Mouse (Mus musculus) megakaryocyte, adult 5-6 weeks (primary cell): ENCODE results near the gene Kirrel3. TPM values are rescaled to one million over a fixed set of nuclear protein-coding genes. Genes with fewer than 3 reads are reported as not detected.

Experiments used
- ATAC-seq: 2 replicates; pipeline ENCODE4 v1.8.0; 2016; ENCODE audit warnings: mild to moderate bottlenecking, inconsistent platforms; ENCODE audit not compliant: poor library complexity, severe bottlenecking
- total RNA-seq, 2 experiments: library from RNA; stranded (forward) in 1 of 2; stranded (reverse) in 1 of 2; fragments of 153-499, 151-499 nt in 1 of 2; fragments of 221-1000, 200-1000 nt in 1 of 2; gene quantifications; 2 replicates each; pipeline versions ENCODE4 v1.2.3 to v1.2.4; 2015 to 2017

Gene Kirrel3
- total RNA-seq, 2 experiments from 2014 or later: not detected

DNA sequence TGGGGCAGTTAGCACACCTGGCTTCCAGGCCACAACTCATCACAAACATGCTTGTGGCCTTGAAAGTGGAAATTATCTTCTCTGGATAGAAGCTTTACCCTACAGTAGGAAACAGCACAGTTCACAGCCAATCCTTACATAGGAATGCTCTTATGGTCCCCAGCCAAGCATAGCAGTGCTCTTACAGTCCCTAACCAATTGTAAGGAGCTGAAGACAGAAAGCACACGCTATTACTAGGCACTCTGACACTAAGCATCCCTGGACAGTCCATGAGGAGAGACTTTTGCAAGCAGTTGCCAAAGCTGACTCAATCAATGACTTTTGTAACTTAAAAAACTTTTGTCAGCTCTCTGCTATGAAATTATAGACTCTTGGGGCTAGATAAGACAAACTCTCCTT lies 181.5 kb downstream of the Kirrel3 start:
- ATAC-seq: no peak

DNA sequence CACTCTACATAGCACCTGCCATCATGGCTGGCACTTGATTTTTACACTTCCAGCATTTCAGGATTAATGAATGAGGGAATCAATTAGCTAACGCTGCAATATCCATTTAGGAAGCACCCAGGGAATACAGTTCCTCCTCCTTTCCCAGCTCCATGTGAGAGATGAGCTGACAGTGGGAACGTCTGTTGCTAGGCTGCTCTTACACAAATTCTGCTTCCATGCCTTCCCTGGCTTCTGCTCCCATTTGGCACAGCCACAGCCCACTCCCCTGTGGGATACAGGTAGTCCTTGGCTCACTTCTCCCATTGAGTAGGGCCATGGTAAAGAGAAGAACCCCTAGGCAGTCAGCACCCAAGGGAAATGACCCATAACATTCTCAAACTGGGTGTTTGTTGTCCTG lies 185.2 kb downstream of the Kirrel3 start:
- no peak for ATAC-seq

DNA sequence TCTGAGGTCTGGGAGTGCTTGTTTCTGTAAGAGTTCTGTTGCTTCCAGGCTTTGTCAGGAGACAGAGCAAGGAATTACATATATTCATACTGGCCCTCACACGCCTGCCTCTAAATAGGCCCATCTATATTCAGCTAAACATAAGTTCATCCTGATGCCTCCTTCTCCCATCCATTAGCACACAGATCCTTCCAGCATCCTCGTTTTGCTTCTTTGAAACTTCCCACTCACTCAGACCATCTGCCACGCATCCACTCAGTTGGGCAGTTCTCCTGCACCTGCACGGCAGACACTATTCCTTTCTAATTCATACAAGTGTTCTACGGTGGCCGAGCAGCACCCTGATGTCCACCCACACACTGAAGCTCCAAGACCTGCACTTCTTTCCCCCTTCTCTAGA lies 201.1 kb downstream of the Kirrel3 start:
- ATAC-seq: no peak

DNA sequence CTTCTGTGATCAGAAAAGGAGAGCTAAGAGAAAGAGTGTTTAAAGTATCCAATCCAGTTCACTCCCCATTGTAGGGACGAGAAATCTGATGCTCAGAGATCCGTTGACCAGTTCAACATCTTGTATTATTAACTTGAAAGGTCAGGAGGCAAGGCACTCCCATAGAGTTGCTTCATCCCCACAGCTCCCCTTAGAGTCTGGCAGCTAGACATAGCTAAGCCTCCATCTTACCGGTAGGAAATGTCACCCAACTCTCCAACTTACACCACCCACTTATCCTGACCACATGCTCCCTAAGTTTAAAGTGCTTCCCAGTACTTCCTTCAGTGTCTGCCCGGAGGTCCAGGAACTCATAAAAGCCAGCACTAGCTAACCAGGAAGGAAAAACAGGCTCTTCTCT lies 202.7 kb downstream of the Kirrel3 start:
- no peak for ATAC-seq

DNA sequence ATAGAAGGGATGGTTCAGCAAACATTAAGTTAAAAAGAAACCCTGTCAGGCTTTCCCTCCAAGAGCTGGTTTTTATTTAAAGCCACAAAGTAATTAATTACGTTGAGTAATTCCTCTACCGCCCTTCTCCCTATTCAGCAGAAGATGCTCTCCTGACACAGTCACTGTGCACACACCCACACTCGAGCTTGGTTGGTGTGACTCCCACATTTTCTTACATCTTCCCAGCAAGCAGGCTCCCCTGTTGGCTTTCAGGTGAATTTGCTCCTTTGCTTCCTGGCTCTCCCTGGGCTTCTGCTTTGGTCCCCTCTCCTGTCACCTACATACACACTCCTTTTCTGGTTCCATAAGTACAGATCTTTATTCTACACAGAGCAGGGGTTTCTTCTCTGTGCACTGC lies 203.7 kb downstream of the Kirrel3 start:
- ATAC-seq: no peak

DNA sequence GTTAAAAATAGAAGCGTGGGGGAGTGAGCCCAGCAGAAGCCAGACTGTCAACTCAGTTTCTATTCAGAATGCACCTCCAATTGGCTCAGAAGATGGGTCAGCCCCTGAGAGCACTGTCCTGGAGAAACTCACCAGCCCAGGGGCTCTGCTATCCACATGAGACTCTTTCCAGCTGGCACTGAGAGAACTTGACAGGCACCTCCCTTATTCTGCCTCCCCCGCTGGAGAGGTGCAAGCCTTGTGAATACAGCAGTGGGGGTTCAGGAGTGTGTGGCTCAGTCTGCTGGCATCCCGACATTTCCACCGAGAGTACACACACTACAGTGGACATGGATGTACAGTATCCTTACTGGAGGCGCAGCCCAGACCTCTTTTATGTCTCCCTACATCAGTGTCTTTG lies 210.0 kb downstream of the Kirrel3 start:
- no peak for ATAC-seq

DNA sequence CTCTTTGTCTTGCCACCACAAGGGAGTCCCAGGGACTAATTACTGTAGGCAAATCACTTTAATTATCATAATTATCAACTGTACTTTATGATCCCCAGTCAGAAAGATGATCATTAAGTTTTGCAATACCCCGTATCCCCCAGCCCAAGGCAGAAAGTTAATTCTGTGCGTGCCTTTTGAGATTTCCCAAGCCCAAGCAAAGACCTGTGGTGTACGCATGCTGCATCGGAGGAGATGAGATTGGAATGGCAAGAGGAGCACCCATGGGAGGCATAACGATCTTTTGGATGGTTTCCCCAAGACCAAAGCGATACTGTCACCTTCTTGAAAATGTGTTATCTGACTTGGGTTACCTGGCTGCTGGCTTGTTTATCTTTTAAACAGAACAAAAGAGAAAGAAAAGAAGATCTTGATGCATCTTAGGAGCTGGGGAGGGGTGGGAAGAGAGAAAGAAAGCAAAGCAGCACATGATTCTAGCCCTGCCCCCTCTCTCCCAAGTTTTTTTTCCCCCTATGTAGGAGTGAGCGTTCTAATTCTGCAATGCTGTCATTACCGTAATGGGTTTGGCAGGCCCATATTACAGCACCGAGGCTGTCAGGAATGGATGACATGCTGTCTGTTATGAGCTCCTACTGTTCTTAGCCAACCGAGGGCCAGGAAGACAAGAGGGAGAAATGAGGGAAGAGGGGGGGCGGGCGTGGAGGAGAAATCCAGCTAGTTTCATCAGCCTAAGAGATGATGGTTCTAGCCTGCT lies 218.0 kb downstream of the Kirrel3 start:
- ATAC-seq: no peak

DNA sequence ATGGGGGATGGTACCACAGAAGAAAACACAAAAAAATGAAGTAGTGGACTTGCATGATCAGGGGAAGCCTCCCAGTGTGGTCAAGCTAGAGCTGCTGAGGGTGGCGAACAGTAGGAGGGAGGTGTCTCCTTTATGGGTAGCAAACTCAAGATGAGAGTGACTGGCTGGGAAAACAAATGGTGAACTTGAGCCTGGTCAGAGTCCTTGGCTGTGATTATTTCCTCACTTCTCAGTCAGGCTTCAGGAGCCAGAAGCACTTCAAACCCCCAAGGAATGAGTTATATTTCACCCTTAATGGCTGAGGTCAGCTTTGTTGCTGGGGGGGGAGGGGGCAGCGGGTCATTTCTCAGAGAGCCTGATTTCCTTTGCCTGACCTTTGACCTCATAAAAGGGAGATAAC lies 218.7 kb downstream of the Kirrel3 start:
- ATAC-seq: no peak

DNA sequence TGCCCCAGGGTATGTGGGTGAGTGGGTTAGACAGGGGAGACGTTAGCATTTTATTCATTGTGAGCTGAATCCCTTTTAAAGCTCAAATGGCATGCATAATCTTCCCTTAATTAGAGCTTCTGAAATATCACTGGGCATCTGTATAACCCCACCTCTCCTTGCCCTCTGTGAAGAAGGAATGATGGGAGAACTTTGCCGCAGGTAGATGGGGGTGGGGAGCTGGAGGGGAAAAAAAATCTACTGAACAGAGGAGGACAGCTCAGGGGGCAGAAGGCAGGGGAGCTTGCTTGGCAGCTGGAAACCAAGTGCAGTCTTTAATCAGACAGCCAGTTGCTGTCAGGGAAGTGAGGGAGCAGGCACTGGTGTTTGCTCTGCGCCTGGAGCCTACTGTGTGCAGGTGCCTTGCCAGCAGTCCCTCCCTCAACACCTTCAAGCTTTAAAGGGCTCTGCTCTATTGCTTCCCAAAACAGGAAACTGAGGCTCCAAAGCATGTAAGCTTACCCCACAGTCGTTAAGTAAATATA lies 220.7 kb downstream of the Kirrel3 start:
- ATAC-seq: no peak

DNA sequence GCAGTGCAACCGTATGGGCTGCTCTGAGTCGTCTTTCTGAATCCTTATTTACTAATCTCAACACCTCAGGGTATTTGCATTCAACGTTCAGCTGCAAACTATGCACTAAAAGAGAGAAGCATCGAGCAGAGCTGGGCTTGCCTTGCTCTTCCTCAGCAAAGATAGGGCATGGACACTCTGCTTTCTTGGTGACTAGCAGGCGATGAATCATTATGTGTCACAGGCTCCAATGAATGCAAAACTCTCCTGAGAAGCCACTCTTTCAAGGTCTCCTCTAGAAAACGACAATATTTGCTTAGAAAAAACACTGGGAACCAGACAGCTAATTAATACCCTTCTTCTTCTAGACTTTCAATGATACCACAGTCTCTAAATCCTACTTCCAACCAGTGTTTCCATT lies 223.0 kb downstream of the Kirrel3 start:
- ATAC-seq: no peak

DNA sequence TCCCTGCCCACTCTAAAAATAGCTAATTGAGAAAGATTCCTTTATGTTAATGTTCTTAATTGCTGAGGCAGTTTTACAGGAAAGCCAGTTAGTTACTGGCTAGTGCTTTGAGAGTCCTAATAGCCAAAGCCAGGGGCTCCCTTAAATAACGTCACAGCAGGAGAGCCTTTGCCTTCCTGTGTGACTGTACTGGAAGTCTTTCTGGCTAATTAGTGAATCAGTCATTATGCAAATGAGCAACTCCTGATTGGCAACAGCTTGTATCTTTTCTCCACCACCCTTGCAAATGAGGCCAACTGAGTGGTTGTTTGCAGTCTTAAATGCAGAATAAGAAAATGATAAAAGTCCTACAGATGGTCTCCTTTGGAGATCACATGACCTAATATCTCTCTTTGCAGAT lies 226.3 kb downstream of the Kirrel3 start:
- ATAC-seq: no peak

DNA sequence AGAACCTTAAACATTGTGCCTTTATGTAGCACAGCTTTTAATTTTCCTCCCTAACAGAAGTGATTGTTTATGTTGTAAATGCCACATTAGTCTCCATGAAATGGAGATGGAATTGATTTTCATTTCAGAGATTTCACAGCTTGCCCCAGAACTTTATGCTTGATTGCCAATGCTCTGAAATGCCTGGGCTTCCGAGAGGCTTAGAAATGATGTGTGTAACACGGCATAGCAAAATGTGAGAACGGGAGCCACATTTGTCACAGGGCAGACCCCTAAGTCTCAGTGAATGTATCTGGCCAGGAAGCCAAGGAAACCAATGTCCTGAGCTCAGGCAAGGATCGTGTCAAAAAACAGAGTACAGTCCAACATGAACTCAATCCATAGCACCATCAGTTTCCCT lies 227.3 kb downstream of the Kirrel3 start:
- no peak for ATAC-seq

DNA sequence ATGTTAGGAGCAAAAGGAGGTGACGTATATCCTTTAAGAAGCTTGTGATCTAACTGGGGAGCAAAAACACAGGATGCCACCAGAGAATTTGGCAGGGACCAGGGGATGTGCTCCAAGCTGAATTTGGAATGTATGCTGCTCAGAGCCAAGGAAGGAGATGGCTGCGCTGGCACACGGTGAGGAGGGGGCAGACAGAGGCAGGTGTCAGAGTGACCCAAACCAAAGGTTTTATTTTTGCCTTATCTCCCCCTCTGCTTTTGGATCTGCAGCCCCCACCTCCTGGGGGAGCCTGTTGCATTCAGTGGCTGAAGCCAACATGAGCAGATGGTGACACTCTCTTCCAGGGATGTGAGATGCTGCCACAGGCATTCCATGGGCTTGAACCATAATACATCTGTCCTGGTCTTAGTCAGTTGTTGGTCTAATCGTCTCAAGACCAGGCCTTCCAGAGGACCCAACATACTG lies 227.8 kb downstream of the Kirrel3 start:
- ATAC-seq: no peak

DNA sequence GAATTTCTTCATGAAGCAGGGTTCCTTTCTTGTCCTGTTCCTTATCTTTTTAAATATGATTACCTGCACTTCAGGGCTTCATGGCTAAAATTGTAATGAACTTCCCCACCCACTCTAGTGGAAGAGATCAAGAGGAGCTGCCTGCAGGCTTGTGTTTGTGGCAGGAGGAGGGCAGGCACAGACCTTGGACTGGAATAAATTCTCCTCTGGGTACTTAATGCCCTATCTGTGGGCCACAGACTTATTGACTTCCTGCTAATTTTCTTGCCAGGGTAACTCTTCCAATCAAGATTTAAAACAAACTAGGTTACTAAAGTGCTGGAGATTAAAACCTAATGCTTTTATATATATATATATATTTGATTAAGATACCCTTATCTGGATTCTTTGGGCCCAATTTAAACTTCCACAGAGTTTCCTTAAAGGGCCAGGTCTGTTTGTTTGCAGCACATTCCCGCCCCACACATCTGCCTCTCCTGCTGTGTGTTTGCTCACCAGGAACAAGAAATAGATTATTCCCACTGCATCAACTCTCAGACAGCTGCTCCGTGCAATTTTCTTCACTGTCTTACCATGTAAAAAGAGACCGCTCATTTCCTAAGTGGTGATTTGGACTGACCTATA lies 229.4 kb downstream of the Kirrel3 start:
- ATAC-seq: no peak

DNA sequence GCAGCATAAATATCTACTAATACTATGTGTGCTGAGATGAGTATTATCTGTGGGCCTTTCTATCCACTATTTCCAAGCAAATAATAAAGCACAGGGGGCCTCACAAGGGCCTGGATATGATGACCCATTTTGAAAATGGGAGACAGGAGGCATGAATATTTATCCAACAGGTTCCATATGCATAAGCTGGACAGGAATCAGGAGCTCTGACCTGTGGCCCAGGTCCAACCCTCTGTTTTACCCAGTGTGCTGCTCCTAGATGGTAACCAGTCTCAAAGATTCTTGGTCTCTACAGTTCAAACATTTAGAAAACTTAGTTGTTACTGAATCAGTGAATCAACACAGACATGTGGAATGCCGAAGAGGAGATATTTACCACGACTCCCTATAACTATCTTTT lies 230.8 kb downstream of the Kirrel3 start:
- ATAC-seq: no peak

DNA sequence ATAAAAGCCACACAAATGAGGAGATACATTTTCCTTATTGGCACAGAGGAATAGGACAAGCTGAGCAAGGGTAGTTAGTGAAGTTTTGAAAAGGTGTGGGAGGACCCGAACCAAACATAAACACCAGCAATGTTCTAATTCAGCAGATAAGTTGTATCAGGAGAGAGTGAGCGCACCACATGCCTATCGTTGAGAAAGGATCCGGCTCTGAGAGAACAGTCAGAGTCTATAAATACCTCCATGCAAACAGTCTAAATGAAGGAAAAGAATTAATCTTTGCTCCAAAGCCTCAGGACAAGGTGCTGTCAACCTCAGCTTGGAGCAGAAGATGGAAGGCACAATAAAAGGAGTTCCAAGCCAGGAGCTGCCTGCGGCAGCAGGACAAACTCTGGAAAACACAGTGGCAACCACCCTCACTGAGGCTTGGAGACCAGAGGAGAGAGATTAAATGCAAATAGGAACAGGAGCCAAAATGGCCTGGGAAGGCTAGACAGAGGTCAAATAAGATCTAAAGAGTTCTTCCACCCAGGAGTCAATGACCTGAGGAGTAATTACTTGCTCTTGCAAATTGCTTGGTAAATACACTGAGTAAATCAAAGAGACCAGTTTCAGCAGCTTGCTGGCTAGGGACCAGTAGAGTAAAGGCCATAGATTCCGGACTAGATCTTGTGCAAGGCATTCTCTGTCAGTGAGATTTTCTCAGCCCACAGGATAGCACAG lies 235.9 kb downstream of the Kirrel3 start:
- ATAC-seq: no peak

DNA sequence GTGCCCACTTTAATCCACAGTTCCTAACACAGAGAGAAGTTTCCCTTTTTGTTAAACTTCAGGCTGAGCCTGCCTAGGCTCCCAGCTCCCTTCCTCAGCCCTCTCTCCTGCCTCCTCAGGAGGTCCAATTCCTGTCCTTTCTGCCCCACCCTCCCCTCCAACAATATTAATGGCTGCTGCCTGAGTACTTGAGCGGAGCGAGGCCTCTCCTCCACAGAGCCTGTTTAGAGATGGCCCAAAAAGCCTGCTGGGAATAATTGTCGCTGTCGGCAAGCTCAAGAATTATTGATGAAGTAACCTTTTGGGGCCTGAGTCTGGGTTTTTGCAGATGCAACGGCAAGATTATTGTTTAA lies 236.5 kb downstream of the Kirrel3 start:
- ATAC-seq: no peak

DNA sequence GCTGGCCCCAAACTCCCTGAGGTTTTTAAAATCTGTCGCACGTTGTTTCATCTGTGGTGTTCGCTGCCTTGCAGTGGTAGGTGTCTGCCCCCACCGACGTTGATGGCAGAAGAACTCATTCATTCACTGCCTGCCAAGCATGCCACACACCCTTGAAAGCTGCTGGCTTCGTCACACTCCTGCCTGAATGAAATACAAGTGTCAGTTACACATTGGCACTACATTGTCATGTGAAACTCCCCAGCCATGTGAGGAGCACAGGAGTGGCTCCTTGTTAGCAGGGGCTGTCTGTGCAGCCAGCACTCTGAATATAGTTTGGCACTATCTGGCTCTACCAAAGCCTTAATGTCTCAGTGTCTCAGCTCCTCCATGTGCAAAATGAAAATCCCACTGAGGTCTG lies 246.8 kb downstream of the Kirrel3 start:
- ATAC-seq: no peak

DNA sequence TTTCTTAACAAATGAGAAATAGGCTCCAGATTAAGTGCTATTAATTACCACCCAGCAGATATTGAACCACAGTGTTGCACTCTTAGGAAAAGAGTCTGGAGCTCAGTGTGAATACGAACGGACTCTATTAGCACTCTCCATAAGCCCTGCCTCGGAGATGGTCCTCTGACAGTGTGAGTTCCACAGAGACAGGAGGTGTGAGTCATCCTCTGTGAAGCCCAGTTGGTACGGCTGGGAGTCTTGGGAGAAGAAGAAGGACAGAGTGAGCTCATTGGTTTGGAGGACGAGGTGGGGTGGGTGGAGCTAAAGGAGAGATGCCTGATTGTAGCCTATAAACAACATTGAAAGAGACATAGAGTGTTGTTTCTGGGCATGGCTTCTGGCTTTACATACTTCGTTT lies 247.9 kb downstream of the Kirrel3 start:
- no peak for ATAC-seq

DNA sequence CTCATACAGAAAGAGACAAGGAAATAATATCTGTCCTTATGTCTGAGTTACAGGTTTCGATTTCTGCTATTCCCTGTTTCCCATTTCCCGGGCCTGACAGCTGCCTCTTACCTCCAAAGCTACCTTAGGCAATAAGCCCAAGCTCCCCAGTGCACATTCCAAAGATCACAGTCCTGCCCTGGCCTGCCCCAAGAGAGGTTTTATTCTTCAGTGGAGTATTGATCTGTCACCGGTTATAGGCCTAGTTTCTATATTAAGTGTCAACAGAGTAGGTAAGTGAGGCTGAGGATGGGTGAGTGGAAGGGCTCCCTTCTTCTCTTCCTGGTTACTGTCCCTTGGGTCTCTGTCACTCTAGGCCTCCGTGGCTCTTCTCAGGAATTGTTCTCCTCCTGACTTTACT lies 249.3 kb downstream of the Kirrel3 start:
- no peak for ATAC-seq

DNA sequence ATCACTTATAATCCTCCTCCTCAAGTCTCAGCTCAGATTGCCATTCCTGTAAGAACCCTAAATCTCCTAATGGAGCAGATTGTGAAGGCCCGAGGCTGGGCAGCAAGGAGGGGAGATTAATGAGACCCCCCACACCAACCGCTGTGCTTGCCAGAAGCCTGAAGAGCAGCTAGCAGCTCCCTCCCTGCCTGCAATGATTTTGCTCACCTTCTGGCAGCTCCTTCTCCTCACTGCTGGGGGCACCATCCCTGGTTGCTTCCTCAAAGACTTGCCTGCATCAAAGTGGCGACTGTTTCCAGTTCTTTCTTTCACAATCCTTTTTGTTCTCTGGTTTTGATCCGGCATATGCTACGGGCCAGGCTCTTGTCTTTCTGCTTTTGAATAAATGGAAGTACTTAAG lies 253.7 kb downstream of the Kirrel3 start:
- no peak for ATAC-seq

DNA sequence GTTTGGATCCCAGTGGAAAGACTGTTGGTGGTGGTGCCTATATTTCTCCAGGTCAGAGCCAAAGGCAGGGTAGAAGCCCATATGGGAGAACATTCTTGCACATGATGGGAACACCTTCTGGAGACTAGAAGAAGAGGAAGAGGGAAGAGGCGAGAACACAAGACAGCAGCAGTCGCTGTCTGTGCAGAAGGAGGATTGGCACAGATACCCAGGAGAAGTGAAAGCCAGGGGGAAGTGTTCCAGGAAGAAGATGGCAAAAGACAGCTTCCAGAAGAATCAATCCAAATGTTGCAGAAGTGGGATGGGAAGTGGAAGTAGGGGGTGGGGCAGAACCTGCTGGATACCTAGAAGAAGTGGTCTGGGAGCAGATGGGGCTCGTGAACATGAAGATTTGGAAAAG lies 255.1 kb downstream of the Kirrel3 start:
- no peak for ATAC-seq
